Mouse (Mus musculus): Measurements from ENCODE around the gene Hist1h4d. TPM values are rescaled to one million over a fixed set of nuclear protein-coding genes. Genes with fewer than 3 reads are reported as not detected.
A peak's percentile ranks its signal among the peaks of the same experiment; 100 is the strongest.

Hist1h4d gene
- polyA plus RNA-seq, 1 experiment from 2014 or later = 49.1 TPM

DNA sequence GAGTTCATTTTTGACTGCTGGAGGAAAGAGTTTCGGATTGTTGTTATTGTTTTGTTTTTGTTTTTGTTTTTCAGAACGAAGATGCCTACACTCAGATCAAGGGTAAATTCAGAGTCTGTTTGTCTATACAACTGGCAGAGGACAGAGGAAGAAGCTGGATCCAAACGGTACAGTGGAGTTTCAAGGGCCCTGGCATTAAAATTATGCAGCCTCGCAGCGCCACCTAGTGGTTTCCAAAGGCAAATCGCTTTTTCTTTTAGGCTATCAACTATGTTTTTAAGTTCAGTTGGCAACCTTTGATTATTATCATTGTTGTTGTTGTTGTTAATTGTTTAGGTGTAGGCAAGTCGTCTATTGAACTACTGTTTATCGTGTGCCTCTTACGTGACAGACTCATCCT is 16.6 kb downstream of the Hist1h4d start:
- Histone ChIP-seq H3K4me1 (ENCODE audit: control insufficient read depth, insufficient read depth, low read length) (0 out of 2 replicates have a peak, but pooled peaks cover under 1% of the 10 kb centered on the region), H3K36me3 (ENCODE audit: control insufficient read depth, insufficient read depth) (no peaks in the 10 kb centered on the region), H3K4me3 (ENCODE audit: low read length) (no peak overlapping the region), H3K9me3 (replicated peaks; ENCODE audit: control insufficient read depth, low read length) (no peaks in the 10 kb centered on the region), H3K27ac (ENCODE audit: low read length) (no peak overlapping the region), H3K27me3 (ENCODE audit: control insufficient read depth, insufficient read depth, low read length) (no peaks in the 10 kb centered on the region), H3K4me2 (ENCODE audit: low read depth, low read length) (no peak overlapping the region), H3K9ac (ENCODE audit: low read length) (no peak overlapping the region)
- ATAC-seq (replicated peaks; ENCODE audit: extremely low read depth, insufficient read depth, low FRiP score) = no peak
- WGBS = 6% methylated on average over 9 of the region's 9 CpGs

GRCm38 (mm10) chr13:23603182-23603699 is 21.8 kb downstream of the Hist1h4d start:
- no peak overlapping the region for H3K4me2 ChIP-seq (ENCODE audit: low read depth, low read length)
- H3K4me3 ChIP-seq (ENCODE audit: low read length) = no peak overlapping the region
- H3K9ac ChIP-seq (ENCODE audit: low read length) = no peak overlapping the region
- no peaks in the 10 kb centered on the region for H3K4me1 ChIP-seq (ENCODE audit: control insufficient read depth, insufficient read depth, low read length)
- WGBS = 49% methylated on average over 7 of the region's 7 CpGs
- no peaks in the 10 kb centered on the region for H3K27me3 ChIP-seq (ENCODE audit: control insufficient read depth, insufficient read depth, low read length)
- no peak for ATAC-seq (replicated peaks; ENCODE audit: extremely low read depth, insufficient read depth, low FRiP score)
- no peak overlapping the region for H3K27ac ChIP-seq (ENCODE audit: low read length)
- H3K36me3 ChIP-seq (ENCODE audit: control insufficient read depth, insufficient read depth) = no peaks in the 10 kb centered on the region
- no peaks in the 10 kb centered on the region for H3K9me3 ChIP-seq (replicated peaks; ENCODE audit: control insufficient read depth, low read length)

DNA sequence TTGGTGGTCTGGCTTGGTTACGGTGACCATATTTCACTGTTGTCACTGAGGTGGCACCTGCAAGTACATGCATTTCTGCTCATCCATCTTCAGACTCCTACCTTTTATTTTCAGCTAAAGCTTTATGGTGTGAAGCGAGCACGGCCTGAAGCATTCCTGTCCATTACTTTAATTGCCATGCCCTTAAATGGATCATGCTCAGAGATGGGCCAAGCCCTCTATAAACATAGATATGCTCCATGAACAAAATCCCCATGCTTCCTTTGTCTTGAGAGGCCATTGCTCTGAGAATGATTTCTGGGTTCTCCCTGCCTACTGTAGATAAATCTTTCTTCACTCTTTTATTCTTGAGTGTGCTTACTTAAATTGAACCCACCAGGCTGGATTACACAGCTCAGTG is 23.1 kb downstream of the Hist1h4d start:
- no peaks in the 10 kb centered on the region for H3K36me3 ChIP-seq (ENCODE audit: control insufficient read depth, insufficient read depth)
- H3K9me3 ChIP-seq (replicated peaks; ENCODE audit: control insufficient read depth, low read length) = no peaks in the 10 kb centered on the region
- no peak overlapping the region for H3K9ac ChIP-seq (ENCODE audit: low read length)
- no peak overlapping the region for H3K4me3 ChIP-seq (ENCODE audit: low read length)
- H3K27me3 ChIP-seq (ENCODE audit: control insufficient read depth, insufficient read depth, low read length) = no peaks in the 10 kb centered on the region
- no peaks in the 10 kb centered on the region for H3K4me1 ChIP-seq (ENCODE audit: control insufficient read depth, insufficient read depth, low read length)
- no peak for ATAC-seq (replicated peaks; ENCODE audit: extremely low read depth, insufficient read depth, low FRiP score)
- WGBS = 90% methylated on average over 3 of the region's 3 CpGs
- no peak overlapping the region for H3K27ac ChIP-seq (ENCODE audit: low read length)
- H3K4me2 ChIP-seq (ENCODE audit: low read depth, low read length) = no peak overlapping the region

DNA sequence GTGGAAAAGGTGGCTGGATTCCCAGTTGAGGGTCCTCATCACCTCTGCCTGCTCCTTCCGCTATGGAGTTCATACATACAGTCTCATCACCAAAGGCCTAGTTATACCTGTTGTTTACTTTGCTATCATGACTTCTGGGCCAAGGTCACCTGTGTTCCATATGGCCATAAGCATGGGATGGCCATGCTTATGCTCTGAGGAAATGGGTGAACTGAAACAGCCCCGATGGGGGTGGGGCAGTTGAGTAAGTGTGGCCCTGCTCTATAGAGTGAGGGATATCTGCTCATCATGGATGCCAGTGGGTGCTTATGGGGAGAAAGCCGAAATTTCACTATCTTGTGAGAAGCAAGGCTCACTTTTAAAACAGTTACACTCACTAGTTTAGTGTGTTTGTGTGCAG is 23.7 kb downstream of the Hist1h4d start:
- 82% methylated on average over 3 of the region's 3 CpGs for WGBS
- ATAC-seq (replicated peaks; ENCODE audit: extremely low read depth, insufficient read depth, low FRiP score) = no peak
- H3K4me1 ChIP-seq (ENCODE audit: control insufficient read depth, insufficient read depth, low read length) = no peaks in the 10 kb centered on the region
- no peak overlapping the region for H3K4me2 ChIP-seq (ENCODE audit: low read depth, low read length)
- H3K27me3 ChIP-seq (ENCODE audit: control insufficient read depth, insufficient read depth, low read length) = no peaks in the 10 kb centered on the region
- H3K4me3 ChIP-seq (ENCODE audit: low read length) = no peak overlapping the region
- no peak overlapping the region for H3K27ac ChIP-seq (ENCODE audit: low read length)
- no peaks in the 10 kb centered on the region for H3K9me3 ChIP-seq (replicated peaks; ENCODE audit: control insufficient read depth, low read length)
- H3K36me3 ChIP-seq (ENCODE audit: control insufficient read depth, insufficient read depth) = no peaks in the 10 kb centered on the region
- H3K9ac ChIP-seq (ENCODE audit: low read length) = no peak overlapping the region

GRCm38 (mm10) chr13:23609209-23609608 is 27.8 kb downstream of the Hist1h4d start:
- 59% methylated on average over 4 of the region's 4 CpGs for WGBS
- Histone ChIP-seq H3K9me3 (replicated peaks; ENCODE audit: control insufficient read depth, low read length) (no peaks in the 10 kb centered on the region), H3K4me2 (ENCODE audit: low read depth, low read length) (no peak overlapping the region), H3K27ac (ENCODE audit: low read length) (no peak overlapping the region), H3K4me1 (ENCODE audit: control insufficient read depth, insufficient read depth, low read length) (no peaks in the 10 kb centered on the region), H3K36me3 (ENCODE audit: control insufficient read depth, insufficient read depth) (no peaks in the 10 kb centered on the region), H3K9ac (ENCODE audit: low read length) (no peak overlapping the region), H3K4me3 (ENCODE audit: low read length) (no peak overlapping the region), H3K27me3 (ENCODE audit: control insufficient read depth, insufficient read depth, low read length) (no peaks in the 10 kb centered on the region)
- no peak for ATAC-seq (replicated peaks; ENCODE audit: extremely low read depth, insufficient read depth, low FRiP score)

DNA sequence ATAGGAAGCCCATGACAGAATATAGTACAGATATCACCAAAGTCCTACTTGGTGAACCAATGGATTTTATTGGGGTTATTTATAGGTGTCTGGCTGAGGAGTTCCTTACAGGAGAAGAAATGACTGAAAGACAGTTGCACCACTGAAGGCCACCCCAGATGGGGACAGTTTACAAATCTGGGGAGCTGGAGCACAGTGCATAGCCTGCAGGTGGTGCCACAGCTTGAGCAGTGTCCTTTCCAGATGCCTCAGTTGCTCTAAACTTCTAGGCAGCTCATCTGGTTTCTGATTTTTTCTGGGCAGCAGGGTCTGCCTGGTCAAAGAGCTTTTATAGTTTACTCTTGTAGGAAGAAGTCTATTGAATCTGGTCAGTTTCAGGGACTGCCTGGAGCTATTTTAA is 28.4 kb downstream of the Hist1h4d start:
- H3K4me2 ChIP-seq (ENCODE audit: low read depth, low read length) = no peak overlapping the region

GRCm38 (mm10) chr13:23610393-23610792 is 29.0 kb downstream of the Hist1h4d start:
- Histone ChIP-seq H3K9me3 (replicated peaks; ENCODE audit: control insufficient read depth, low read length) (no peaks in the 10 kb centered on the region), H3K4me2 (ENCODE audit: low read depth, low read length) (no peak overlapping the region), H3K4me1 (ENCODE audit: control insufficient read depth, insufficient read depth, low read length) (no peaks in the 10 kb centered on the region), H3K27ac (ENCODE audit: low read length) (no peak overlapping the region), H3K4me3 (ENCODE audit: low read length) (no peak overlapping the region), H3K9ac (ENCODE audit: low read length) (no peak overlapping the region), H3K27me3 (ENCODE audit: control insufficient read depth, insufficient read depth, low read length) (no peaks in the 10 kb centered on the region), H3K36me3 (ENCODE audit: control insufficient read depth, insufficient read depth) (no peaks in the 10 kb centered on the region)
- WGBS = 64% methylated on average over 2 of the region's 2 CpGs
- ATAC-seq (replicated peaks; ENCODE audit: extremely low read depth, insufficient read depth, low FRiP score) = no peak

More for the DNA sequence above, 28.4 kb downstream of the Hist1h4d start:
- Histone ChIP-seq H3K27ac (ENCODE audit: low read length) (no peak overlapping the region), H3K9me3 (replicated peaks; ENCODE audit: control insufficient read depth, low read length) (no peaks in the 10 kb centered on the region), H3K27me3 (ENCODE audit: control insufficient read depth, insufficient read depth, low read length) (no peaks in the 10 kb centered on the region), H3K36me3 (ENCODE audit: control insufficient read depth, insufficient read depth) (no peaks in the 10 kb centered on the region), H3K4me1 (ENCODE audit: control insufficient read depth, insufficient read depth, low read length) (no peaks in the 10 kb centered on the region), H3K9ac (ENCODE audit: low read length) (no peak overlapping the region), H3K4me3 (ENCODE audit: low read length) (no peak overlapping the region)
- ATAC-seq (replicated peaks; ENCODE audit: extremely low read depth, insufficient read depth, low FRiP score) = no peak

DNA sequence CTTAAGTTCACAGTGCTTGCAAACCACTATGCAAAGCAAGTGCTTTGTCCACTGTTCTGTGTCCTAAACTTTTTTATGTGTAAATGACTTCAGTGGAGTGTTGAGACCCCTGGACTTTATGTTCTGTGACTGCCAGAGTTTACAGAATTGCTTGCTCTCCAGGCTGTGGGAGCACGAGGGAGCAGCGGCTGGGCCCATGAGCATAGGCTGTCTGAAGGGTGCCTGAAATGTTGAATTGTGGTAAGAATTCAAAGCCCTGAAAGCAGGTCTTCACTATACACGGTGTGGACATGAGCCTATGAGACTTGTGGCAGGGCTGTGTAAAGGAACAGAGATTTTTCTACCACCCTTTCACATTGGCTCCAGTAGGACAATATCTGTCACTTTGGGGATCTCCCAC is 30.2 kb downstream of the Hist1h4d start:
- WGBS = 85% methylated on average over 3 of the region's 3 CpGs

GRCm38 (mm10) chr13:23620056-23620732 is 38.8 kb downstream of the Hist1h4d start:
- peak overlapping the region; percentile 67 for H3K4me3 ChIP-seq (ENCODE audit: low read length)
- no peaks in the 10 kb centered on the region for H3K9me3 ChIP-seq (replicated peaks; ENCODE audit: control insufficient read depth, low read length)
- no peaks in the 10 kb centered on the region for H3K36me3 ChIP-seq (ENCODE audit: control insufficient read depth, insufficient read depth)
- peaks cover 4% of the 10 kb centered on the region for H3K4me1 ChIP-seq (ENCODE audit: control insufficient read depth, insufficient read depth, low read length)
- ATAC-seq (replicated peaks; ENCODE audit: extremely low read depth, insufficient read depth, low FRiP score) = no peak
- H3K27ac ChIP-seq (ENCODE audit: low read length) = peak overlapping the region; percentile 94
- H3K9ac ChIP-seq (ENCODE audit: low read length) = peak overlapping the region; percentile 86
- peak overlapping the region; percentile 94 for H3K4me2 ChIP-seq (ENCODE audit: low read depth, low read length)
- WGBS = 48% methylated on average over 12 of the region's 12 CpGs
- no peaks in the 10 kb centered on the region for H3K27me3 ChIP-seq (ENCODE audit: control insufficient read depth, insufficient read depth, low read length)

More for the DNA sequence above, 30.2 kb downstream of the Hist1h4d start:
- ATAC-seq (replicated peaks; ENCODE audit: extremely low read depth, insufficient read depth, low FRiP score) = no peak
- Histone ChIP-seq H3K9ac (ENCODE audit: low read length) (no peak overlapping the region), H3K27me3 (ENCODE audit: control insufficient read depth, insufficient read depth, low read length) (no peaks in the 10 kb centered on the region), H3K4me2 (ENCODE audit: low read depth, low read length) (no peak overlapping the region), H3K4me1 (ENCODE audit: control insufficient read depth, insufficient read depth, low read length) (no peaks in the 10 kb centered on the region), H3K27ac (ENCODE audit: low read length) (no peak overlapping the region), H3K4me3 (ENCODE audit: low read length) (no peak overlapping the region), H3K36me3 (ENCODE audit: control insufficient read depth, insufficient read depth) (no peaks in the 10 kb centered on the region), H3K9me3 (replicated peaks; ENCODE audit: control insufficient read depth, low read length) (no peaks in the 10 kb centered on the region)
